Mouse (Mus musculus) gastrocnemius, adult 8-10 months (tissue): Measurements from ENCODE around the gene Ifnb1. TPM values are rescaled to one million over a fixed set of nuclear protein-coding genes. Genes with fewer than 3 reads are reported as not detected.

Source experiments
- DNase-seq, 2 experiments: peaks; one replicate each; pipeline ENCODE4 v3.0.0; 2022; ENCODE audit warnings: low spot score in 2 of 2
- total RNA-seq, 4 experiments: library from RNA; stranded (reverse); gene quantifications; 2 replicates each; pipeline ENCODE4 v1.2.4; 2022

The Ifnb1 gene
- total RNA-seq, 4 experiments from 2014 or later: not detected

GRCm38 (mm10) chr4:88503753-88504152 lies 18.8 kb downstream of the Ifnb1 start:
- DNase-seq: no peak

DNA sequence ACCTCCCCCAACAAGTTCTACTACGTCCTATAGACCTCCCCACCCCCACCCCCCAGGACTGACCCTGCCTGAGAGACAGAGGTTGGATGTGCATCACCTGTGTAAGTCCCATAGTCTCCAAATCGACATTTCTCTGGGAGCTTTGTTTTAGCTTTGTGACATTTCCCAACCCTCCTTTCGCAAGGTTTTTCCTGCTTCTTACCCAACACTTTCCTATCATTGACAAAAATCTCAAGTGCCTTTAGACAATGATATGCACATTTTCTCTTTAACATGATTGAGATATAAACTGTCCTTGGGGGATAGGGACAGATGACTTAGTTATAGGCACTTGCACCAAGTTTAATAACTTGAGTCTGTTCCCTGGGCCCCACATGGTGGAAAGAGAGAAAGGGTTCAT lies 21.3 kb downstream of the Ifnb1 start:
- DNase-seq: no peak

DNA sequence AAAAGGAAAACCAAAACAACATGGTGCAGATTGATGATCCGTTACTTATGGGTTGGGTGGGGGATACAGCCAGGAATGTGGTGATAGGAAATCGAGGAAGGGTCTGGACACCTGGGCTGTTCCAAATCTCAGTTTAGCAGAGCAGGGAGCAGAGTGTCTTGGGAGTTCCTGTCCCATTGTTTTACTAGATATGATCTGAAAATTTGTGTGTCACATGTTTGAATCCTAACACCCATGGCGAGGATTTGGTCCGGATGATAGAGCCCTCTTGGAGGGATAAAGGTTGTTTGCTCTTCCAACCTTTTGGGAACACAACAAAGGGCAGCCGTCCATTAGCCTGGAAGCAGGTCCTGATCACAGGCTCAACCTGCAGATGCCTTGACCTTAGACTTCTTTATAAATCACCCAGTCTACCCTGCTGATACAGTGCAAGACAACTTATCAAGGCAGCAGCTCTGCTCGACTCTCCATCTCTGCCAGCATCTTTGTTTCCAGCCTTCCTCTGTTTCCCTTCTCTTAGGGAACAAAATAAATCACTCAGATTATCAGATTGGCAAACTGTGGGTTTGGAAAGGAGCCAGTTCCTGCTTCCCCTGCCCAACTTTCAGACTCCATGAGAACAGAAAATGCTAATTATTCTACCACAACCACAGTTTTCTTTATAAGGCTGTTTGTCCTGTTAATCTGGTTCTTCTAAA lies 26.1 kb downstream of the Ifnb1 start:
- DNase-seq: no peak

- no peak for DNase-seq
These were observed 33.0 kb downstream of the Ifnb1 start for GRCm38 (mm10) chr4:88489622-88490021.

GRCm38 (mm10) chr4:88488107-88488506 lies 34.5 kb downstream of the Ifnb1 start:
- no peak for DNase-seq

DNA sequence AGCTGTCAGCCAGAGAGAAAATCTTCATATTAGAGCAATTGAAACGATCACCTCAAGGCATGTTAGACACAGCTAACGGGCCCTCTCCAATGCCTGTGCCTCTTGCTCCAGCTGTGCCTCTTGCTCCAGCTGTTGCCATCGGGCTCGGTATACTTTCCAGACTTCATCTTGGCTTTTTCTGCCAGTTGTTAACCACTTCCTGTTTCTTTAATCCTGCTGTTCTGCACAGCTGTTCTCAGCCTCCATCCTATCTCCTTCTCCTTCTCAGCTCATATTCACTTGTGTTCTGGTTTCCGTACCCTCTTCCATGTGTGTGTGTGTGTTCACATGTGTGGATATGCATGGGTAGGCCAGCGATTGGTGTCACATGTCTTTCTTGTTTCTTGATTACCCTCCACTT lies 42.4 kb downstream of the Ifnb1 start:
- DNase-seq: no peak

DNA sequence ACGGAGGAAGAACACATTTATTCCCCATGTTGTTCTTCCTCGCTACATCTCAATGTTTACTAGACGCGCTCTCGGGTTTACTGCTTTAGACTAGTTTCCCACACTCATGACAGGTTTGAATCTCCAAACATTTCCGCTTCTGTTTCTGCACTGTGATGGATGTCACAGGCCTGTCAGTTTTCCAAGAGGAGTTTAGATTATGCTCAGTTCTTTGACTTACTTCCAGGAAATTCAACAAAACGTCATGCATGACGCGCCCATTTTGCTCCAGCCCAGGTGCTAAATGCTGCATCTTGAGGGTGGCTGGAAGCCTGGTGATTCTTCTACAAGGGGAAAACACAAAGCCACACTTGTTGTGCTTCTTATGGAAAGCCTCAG lies 43.8 kb downstream of the Ifnb1 start:
- DNase-seq: no peak

- DNase-seq: no peak
These were observed 44.3 kb downstream of the Ifnb1 start for GRCm38 (mm10) chr4:88478177-88478808.

DNA sequence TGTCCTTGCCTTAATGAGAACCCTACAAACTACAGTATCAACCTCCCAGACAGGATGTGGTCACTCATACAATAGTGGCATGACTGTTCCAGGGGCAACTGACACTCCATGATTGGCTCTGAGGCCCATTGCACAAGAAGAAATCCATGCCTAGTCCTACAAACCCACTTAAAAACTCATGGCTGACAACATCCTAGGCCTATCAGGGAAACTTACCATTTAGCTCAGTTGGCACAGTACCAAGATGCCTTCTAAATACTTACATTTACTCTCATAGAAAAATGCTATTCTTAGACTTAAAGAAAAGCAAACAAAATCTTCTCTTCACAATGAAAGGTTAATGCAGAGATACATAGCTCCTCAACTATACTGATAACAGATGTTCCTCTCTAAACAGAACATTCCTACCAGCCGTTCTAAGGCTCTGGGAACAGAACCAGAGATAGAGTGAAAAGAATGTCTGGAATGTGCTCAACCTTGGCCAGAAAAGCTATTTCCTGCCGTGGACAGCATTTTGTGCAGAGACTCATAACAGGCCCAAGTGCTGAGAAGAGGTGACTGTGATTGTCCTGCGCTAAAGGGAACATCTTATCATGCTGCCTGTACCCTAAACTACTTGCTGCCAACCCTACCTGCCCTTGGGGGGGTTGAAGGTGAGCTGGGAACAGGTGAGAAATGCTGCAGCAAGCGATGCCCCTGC lies 45.9 kb downstream of the Ifnb1 start:
- no peak for DNase-seq

DNA sequence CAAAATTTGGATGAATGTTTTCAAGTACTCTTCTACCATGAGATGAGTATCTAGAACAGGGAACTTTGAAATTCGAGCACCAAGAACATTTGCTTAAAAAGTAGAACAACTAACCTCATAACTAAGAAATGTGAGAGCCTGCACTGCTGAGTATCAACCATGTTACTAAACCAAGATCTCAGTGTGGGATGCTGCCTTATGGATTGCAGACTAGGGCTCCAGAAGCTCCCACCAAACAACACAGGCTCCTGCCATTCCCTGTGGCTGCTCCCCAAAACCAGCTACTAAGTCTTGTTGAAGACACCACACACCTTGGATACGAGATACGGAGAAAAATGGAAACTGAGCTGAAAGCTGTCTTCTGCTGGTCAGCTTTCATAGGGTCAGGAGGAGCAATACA lies 46.5 kb downstream of the Ifnb1 start:
- DNase-seq: no peak

Other genes with a start within 250 kb of the Ifnb1 start
- 1 to 10 TPM in 1 of 4 experiments, under 1 TPM in 3; 0.24 to 1.5 (median 0.87) TPM for gene Hacd4, start 83.8 kb downstream of the Ifnb1 start, total RNA-seq
- not detected for gene Ifna15, start 35.5 kb upstream of the Ifnb1 start, total RNA-seq
- gene Ifna14, start 49.0 kb upstream of the Ifnb1 start, total RNA-seq: not detected
- not detected for gene Ifna9, start 69.6 kb upstream of the Ifnb1 start, total RNA-seq
- not detected for gene Ifna12, start 80.6 kb upstream of the Ifnb1 start, total RNA-seq
- gene C87499, start 111.6 kb upstream of the Ifnb1 start, total RNA-seq: not detected
- not detected for gene Ifna13, start 121.7 kb upstream of the Ifnb1 start, total RNA-seq
- not detected for gene Ifna16, start 154.2 kb upstream of the Ifnb1 start, total RNA-seq
- gene Ifna2, start 161.1 kb upstream of the Ifnb1 start, total RNA-seq: not detected
- gene Ifnab, start 168.6 kb upstream of the Ifnb1 start, total RNA-seq: not detected
- gene Gm26566, start 199.0 kb upstream of the Ifnb1 start, total RNA-seq: under 1 TPM in 3 of 4 experiments, not detected in 1; 0.24 to 0.51 (median 0.38) TPM
- gene Klhl9, start 199.7 kb upstream of the Ifnb1 start, total RNA-seq: 10 to 100 TPM; 54.5 to 64.5 (median 57.9) TPM
- gene Gm13271, start 232.1 kb upstream of the Ifnb1 start, total RNA-seq: not detected
- not detected for gene Gm13283, start 237.3 kb upstream of the Ifnb1 start, total RNA-seq